Mouse (Mus musculus) liver, embryonic 13.5 days (tissue): ENCODE results near the gene Prdm2. TPM values are rescaled to one million over a fixed set of nuclear protein-coding genes. Genes with fewer than 3 reads are reported as not detected.

Experiments
- ATAC-seq: fragments of 200-750 bp; cut with Nextera tagmentation; 2 replicates; pipeline ENCODE4 v1.8.0; 2017; ENCODE audit warnings: low read depth, mild to moderate bottlenecking, moderate number of reproducible peaks, moderate library complexity
- DNase-seq: peaks from one replicate; pipeline ENCODE4 v3.0.0; 2022
- H3K27ac ChIP-seq: fragments of 300-500 bp; sonication (generic); 2 replicates; pipeline ENCODE4 v1.5.1; 2015; ENCODE audit warnings: moderate library complexity, mild to moderate bottlenecking, inconsistent platforms
- H3K27me3 ChIP-seq: fragments of 300-500 bp; sonication (generic); 2 replicates; pipeline ENCODE4 v1.6.1; 2015; ENCODE audit warnings: mild to moderate bottlenecking, inconsistent platforms
- H3K36me3 ChIP-seq: fragments of 300-500 bp; sonication (generic); 2 replicates; pipeline ENCODE4 v1.6.1; 2015; ENCODE audit warnings: mild to moderate bottlenecking, inconsistent platforms
- H3K4me1 ChIP-seq: fragments of 300-500 bp; sonication (generic); replicated peaks from 2 replicates; pipeline ENCODE4 v1.6.1; 2015; ENCODE audit warnings: inconsistent platforms
- H3K4me2 ChIP-seq: fragments of 300-500 bp; sonication (generic); 2 replicates; pipeline ENCODE4 v1.6.1; 2015; ENCODE audit warnings: inconsistent platforms, mild to moderate bottlenecking, moderate library complexity
- H3K4me3 ChIP-seq: fragments of 300-500 bp; sonication (generic); replicated peaks from 2 replicates; pipeline ENCODE4 v1.5.1; 2015; ENCODE audit warnings: mild to moderate bottlenecking, inconsistent platforms
- H3K9ac ChIP-seq: fragments of 300-500 bp; sonication (generic); 2 replicates; pipeline ENCODE4 v1.6.1; 2015; ENCODE audit warnings: mild to moderate bottlenecking, inconsistent platforms
- H3K9me3 ChIP-seq: fragments of 300-500 bp; sonication (generic); replicated peaks from 2 replicates; pipeline ENCODE4 v1.6.1; 2016; ENCODE audit warnings: inconsistent platforms
- WGBS: fragments of 180-500 bp; shearing (Covaris S2); methylation state at CpG from one replicate; pipeline ENCODE4 v1.1.7; 2015; ENCODE audit not compliant: insufficient replicate concordance; 5-methylcytosine and 5-hydroxymethylcytosine counted together
- polyA plus RNA-seq: library from polyadenylated mRNA; unstranded; fragments of >200 nt; fragmentation: Nextera tagmentation; extraction: Ambion mirVana; gene quantifications from 2 replicates; pipeline ENCODE4 v1.2.1, GENCODE M21; 2015

Prdm2 gene
- polyA plus RNA-seq, 1 experiment from 2014 or later, result 2.9 TPM

DNA sequence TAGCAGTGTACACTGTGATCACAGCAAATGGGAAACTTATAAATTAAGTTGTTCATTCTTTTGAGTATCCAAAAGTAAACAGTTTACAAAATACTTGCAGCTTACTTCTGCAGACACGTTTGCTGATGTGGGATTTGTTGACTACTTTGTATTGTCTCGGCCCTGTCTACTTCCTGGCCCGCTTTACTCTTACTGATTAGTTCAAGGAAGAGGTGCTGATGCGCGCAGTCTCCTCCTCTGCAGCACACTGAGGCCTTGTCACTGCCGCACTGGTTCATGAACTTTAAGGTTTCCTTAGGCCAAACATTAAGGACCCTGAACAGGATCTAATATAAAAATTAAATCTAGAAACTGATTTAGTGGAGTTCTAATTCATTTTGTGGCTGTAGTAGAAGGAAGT is 58.2 kb downstream of the Prdm2 start:
- Histone ChIP-seq H3K4me3 (no peak overlapping the region), H3K27me3 (no peaks in the 10 kb centered on the region), H3K9me3 (no peaks in the 10 kb centered on the region), H3K36me3 (peaks cover 15% of the 10 kb centered on the region; the same call in 1 of the 2 replicates), H3K4me2 (no peak overlapping the region), H3K27ac (no peak overlapping the region), H3K4me1 (peaks cover 57% of the 10 kb centered on the region), H3K9ac (no peak overlapping the region)
- WGBS, result 69% methylated on average over 6 of the region's 6 CpGs
- no peak for DNase-seq
- no peak for ATAC-seq

DNA sequence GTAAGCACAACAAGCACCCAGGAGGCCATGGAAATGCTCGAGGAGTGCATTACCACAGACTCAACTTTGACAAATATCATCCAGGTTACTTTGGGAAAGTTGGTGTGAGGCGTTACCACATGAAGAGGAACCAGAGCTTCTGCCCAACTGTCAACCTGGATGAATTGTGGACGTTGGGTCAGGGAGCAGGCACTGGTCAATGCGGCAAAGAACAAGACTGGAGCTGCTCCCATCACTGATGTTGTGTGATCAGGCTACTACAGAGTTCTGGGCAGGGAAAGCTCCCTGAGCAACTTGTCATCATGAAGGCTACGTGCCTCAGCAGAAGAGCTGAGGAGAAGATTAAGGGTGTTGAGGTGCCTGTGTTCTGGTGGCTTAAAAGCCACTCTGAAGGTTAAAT is 60.2 kb downstream of the Prdm2 start:
- Histone ChIP-seq H3K36me3 (peaks cover 9% of the 10 kb centered on the region; the same call in 1 of the 2 replicates), H3K27me3 (no peaks in the 10 kb centered on the region), H3K9me3 (no peaks in the 10 kb centered on the region), H3K27ac (no peak overlapping the region), H3K9ac (no peak overlapping the region), H3K4me2 (no peak overlapping the region), H3K4me1 (peaks cover 51% of the 10 kb centered on the region), H3K4me3 (no peak overlapping the region)
- DNase-seq (no peak), ATAC-seq (no peak)
- 78% methylated on average over 5 of the region's 5 CpGs for WGBS

DNA sequence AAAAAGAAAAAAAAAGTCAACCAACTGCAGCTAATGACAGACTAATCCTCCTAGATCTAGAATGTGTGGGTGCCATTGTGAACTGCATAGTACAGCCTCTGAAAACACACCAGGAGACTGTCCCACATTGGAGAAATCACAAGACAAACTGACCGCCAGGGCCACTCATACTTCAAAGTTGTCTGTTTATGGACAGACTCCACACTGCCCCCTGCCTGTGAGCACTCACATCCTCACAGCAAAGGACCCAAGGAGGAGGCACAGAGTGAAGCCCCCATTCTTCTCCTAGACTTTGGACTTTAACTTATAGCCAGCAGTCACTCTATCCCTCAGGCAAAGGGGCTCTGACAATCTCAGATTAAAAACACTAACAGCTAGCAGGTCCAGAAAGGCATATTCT is 61.5 kb downstream of the Prdm2 start:
- 0 out of 2 replicates have a peak, but pooled peaks cover 4% of the 10 kb centered on the region for H3K36me3 ChIP-seq
- peaks cover 47% of the 10 kb centered on the region for H3K4me1 ChIP-seq
- DNase-seq (no peak), ATAC-seq (no peak)
- H3K9me3 ChIP-seq, result no peaks in the 10 kb centered on the region
- H3K27me3 ChIP-seq, result no peaks in the 10 kb centered on the region
- H3K9ac ChIP-seq, result no peak overlapping the region
- no peak overlapping the region for H3K4me3 ChIP-seq
- no peak overlapping the region for H3K27ac ChIP-seq
- 62% methylated on average over 1 of the region's 1 CpGs for WGBS
- no peak overlapping the region for H3K4me2 ChIP-seq

DNA sequence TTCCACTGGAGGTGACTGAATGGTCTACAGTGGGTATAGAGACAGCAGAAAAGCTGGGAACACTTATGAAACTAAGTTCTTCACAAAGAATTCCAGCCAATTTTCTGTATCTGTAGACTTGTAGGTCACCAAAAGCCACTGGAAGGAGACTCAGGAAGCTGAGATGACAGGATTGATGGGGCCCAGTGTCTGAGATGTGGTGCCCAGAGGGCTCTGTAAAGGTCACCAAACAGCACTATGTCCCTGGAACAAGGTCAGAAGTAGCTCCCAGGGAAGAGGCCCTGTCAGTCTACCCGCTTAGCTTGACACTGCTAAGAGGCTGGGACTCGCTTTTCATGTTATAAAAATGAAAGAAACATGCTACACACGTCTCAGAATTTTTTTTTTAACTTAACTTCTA is 65.1 kb downstream of the Prdm2 start:
- peaks cover 44% of the 10 kb centered on the region for H3K4me1 ChIP-seq

DNA sequence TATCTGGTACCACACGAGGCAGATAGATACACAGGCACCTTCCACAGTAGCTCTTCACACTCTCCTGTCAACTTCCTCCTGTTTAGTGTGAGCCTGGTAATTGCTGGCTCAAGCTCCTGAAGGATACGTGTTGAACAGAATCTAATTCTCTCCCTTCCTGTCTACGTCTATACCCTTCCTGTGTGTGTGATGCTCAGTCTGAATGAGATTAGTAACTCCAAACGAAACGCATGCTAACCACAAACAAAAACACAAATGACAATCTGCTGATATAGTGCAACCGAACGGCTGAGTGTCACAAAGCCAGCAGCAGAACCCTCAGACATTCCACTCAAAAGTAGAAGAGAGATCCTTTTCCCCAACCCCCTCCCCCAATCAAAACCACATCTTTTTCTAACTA is 69.2 kb downstream of the Prdm2 start:
- Histone ChIP-seq H3K9ac (no peak overlapping the region), H3K4me3 (no peak overlapping the region), H3K27me3 (no peaks in the 10 kb centered on the region), H3K36me3 (peaks cover 20% of the 10 kb centered on the region), H3K9me3 (no peaks in the 10 kb centered on the region), H3K27ac (no peak overlapping the region), H3K4me2 (no peak overlapping the region), H3K4me1 (peaks cover 49% of the 10 kb centered on the region)
- DNase-seq (no peak), ATAC-seq (peak; percentile 27; the same call in 1 of the 2 replicates)
- WGBS, result 6% methylated on average over 7 of the region's 7 CpGs

More for the DNA sequence above, 65.1 kb downstream of the Prdm2 start:
- Histone ChIP-seq H3K4me3 (no peak overlapping the region), H3K9ac (no peak overlapping the region), H3K27me3 (no peaks in the 10 kb centered on the region), H3K4me2 (no peak overlapping the region), H3K36me3 (no peaks in the 10 kb centered on the region), H3K9me3 (no peaks in the 10 kb centered on the region), H3K27ac (no peak overlapping the region)
- 65% methylated on average over 3 of the region's 3 CpGs for WGBS
- no peak for DNase-seq
- ATAC-seq, result no peak

DNA sequence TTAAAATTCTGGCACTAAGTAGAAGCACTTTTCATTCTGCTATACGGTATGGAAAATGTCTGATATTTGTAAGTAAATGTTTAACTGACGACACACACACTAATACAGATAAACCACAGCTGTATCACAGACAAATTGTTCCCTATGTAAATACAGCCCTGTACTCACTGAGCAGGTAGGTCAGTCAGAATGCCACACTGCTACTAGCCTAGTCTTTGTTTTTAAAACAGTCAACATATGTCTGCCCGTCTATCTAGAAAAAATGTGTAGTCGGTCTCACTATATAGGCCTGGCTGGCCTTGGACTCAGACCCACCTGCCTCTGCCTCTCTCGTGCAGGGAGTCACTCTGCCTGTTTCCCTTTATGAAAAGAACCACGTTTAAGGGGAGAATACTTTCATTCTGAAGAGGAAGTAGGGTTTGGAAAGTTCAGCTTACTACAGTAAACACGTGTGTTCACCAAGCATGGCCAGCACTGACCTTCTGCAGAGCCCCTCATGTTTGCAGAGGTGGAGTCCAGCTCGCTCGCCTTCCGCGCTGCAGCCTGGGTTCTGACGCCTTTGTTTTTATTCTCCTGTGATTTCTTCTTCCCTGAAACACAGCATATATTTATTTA is 71.0 kb downstream of the Prdm2 start:
- ATAC-seq (peak; percentile 49; the same call in 1 of the 2 replicates), DNase-seq (no peak)
- Histone ChIP-seq H3K36me3 (peaks cover 24% of the 10 kb centered on the region), H3K27me3 (no peaks in the 10 kb centered on the region), H3K27ac (peak overlapping the region; percentile 23; the same call in 1 of the 2 replicates), H3K4me1 (peaks cover 33% of the 10 kb centered on the region), H3K9ac (no peak overlapping the region), H3K4me2 (no peak overlapping the region), H3K4me3 (no peak overlapping the region), H3K9me3 (no peaks in the 10 kb centered on the region)
- WGBS, result 64% methylated on average over 12 of the region's 12 CpGs

DNA sequence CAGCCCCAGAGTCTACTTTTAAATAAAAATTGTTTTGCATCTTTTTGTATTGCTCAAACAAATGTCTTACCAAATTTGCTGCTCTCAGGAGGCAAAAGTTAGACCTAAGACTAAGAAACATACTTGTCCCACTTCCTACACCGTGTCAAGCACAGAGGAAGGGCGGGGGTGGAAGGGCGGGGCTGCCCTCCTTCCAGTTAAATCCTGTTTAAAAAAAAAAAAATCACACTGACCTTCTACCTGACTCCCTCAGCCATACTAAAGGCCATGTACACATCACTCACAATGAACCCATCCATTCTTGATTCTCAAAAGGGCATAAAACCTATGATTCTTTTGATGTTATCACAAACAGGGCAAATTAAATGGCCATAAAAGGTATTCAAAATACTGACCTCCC is 71.9 kb downstream of the Prdm2 start:
- Histone ChIP-seq H3K27me3 (no peaks in the 10 kb centered on the region), H3K9me3 (no peaks in the 10 kb centered on the region), H3K36me3 (peaks cover 31% of the 10 kb centered on the region), H3K4me3 (no peak overlapping the region), H3K4me2 (no peak overlapping the region), H3K9ac (no peak overlapping the region), H3K4me1 (peaks cover 26% of the 10 kb centered on the region), H3K27ac (no peak overlapping the region)
- WGBS, result 58% methylated on average over 3 of the region's 3 CpGs
- DNase-seq, result no peak
- ATAC-seq, result no peak

DNA sequence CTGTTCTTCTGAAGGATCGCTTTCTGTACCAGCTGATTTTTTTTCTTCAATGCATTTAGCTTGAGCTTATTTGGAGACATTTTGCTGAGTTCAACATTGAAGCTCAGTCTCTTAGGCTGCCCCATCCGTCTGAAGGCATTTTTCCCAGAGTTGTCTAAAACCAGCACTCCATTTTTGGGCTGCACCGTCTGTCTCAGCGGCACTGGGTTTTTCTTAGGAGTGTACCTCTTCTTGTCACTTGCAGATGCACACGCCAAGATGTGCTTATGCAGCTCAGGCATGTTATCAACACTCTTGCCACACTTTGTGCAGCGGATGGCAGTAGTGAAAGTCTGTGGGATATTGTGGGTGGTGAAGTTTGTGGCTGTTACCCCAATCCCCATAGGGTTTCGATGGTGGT is 80.4 kb downstream of the Prdm2 start:
- H3K9me3 ChIP-seq, result no peaks in the 10 kb centered on the region
- H3K27ac ChIP-seq, result no peak overlapping the region
- WGBS, result 91% methylated on average over 7 of the region's 7 CpGs
- H3K4me1 ChIP-seq, result no peaks in the 10 kb centered on the region
- H3K4me3 ChIP-seq, result no peak overlapping the region
- no peak overlapping the region for H3K4me2 ChIP-seq
- no peak for DNase-seq
- no peaks in the 10 kb centered on the region for H3K27me3 ChIP-seq
- ATAC-seq, result no peak
- H3K36me3 ChIP-seq, result peaks cover 88% of the 10 kb centered on the region
- no peak overlapping the region for H3K9ac ChIP-seq

DNA sequence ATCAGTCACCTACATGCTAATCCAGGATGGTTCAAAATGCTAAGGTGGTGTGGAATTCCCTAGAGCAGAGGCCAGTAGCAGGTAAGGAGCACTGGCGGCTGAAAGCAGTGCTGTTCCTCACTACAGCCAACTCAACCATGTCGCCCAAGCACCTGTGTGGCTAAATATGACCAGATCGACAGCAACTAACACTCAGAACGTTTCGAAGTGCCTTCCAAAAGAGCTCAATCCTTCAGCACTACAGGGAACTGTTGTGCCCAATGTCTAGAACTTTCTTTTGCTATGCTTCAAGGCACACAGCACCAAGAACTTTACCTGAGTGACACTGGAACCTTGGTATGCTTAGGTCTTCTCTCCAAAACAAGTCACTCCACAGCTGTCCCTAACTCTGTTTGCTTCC is 82.4 kb downstream of the Prdm2 start:
- no peak overlapping the region for H3K4me2 ChIP-seq
- WGBS, result 82% methylated on average over 5 of the region's 5 CpGs
- no peak overlapping the region for H3K4me3 ChIP-seq
- H3K27me3 ChIP-seq, result no peaks in the 10 kb centered on the region
- no peak for ATAC-seq
- no peak overlapping the region for H3K27ac ChIP-seq
- DNase-seq, result no peak
- no peaks in the 10 kb centered on the region for H3K9me3 ChIP-seq
- peaks cover 82% of the 10 kb centered on the region for H3K36me3 ChIP-seq
- H3K4me1 ChIP-seq, result no peaks in the 10 kb centered on the region
- no peak overlapping the region for H3K9ac ChIP-seq

DNA sequence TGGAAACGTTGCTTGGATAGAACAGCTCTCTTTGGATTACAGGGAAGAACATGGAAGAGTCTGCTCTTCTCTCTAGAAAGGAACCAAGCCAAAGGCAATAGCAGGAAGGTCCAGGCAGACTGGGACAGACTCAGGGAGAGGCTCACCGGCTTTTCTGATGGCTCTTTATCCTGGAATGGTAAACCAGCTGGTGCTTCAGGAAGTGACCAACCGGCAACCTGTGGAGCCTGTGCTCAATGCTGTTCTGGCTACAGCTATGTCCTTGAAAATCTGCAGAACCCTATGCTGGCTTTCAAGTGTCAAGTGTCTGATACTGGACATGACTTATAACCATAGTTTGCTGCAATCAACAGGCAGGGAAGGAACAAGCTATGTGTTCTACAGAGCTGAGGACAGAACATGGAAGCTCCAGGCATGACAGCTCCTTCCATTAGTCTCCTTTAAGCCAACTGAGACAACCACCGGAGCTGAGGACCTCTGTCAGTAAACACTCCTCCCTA is 83.5 kb downstream of the Prdm2 start:
- Histone ChIP-seq H3K27ac (no peak overlapping the region), H3K27me3 (no peaks in the 10 kb centered on the region), H3K36me3 (peaks cover 71% of the 10 kb centered on the region), H3K4me1 (no peaks in the 10 kb centered on the region), H3K4me2 (no peak overlapping the region), H3K9ac (no peak overlapping the region), H3K9me3 (no peaks in the 10 kb centered on the region), H3K4me3 (no peak overlapping the region)
- DNase-seq (no peak), ATAC-seq (no peak)
- 73% methylated on average over 4 of the region's 4 CpGs for WGBS

DNA sequence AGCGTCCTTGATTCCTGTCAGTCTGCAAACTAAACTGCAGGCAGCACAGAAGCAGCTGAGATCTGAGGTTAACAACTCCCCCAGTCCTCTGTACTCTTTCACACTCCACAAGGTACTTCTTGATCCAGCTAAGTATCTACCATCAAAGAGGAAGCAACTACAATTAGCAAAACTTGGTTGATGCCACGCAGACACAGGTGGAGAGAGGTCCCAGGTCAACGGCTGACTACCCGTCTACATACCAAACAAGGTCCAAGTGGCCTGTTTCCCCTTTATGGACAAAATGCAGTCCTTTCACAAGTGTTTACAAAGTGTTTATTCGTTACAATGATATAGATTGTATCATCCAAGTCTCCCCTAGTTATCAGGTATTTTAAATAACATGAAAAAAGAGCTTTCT is 85.6 kb downstream of the Prdm2 start:
- H3K9ac ChIP-seq, result no peak overlapping the region
- H3K36me3 ChIP-seq, result peaks cover 50% of the 10 kb centered on the region
- H3K27ac ChIP-seq, result no peak overlapping the region
- ATAC-seq, result no peak
- no peak overlapping the region for H3K4me2 ChIP-seq
- no peak for DNase-seq
- H3K4me3 ChIP-seq, result no peak overlapping the region
- 78% methylated on average over 5 of the region's 5 CpGs for WGBS
- H3K9me3 ChIP-seq, result no peaks in the 10 kb centered on the region
- H3K4me1 ChIP-seq, result no peaks in the 10 kb centered on the region
- no peaks in the 10 kb centered on the region for H3K27me3 ChIP-seq

DNA sequence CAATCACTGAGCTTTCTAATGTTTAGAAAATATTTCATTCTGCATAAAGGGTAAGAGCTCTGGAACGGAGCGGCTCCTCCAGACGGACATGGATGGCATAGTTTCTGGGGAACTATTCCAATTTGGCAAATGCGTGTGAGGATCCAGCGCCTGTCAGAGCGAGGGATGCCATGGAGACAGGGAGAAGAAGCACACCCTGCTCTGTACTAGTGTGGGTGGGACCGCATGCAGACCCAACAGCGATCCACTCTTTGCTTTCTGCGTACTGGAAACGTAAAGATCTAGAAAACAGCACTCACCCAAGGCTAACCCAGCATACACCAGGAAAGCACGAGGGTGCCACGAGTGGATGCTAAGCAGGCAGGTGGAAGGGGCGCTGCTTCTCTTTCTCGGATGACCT is 86.3 kb downstream of the Prdm2 start:
- Histone ChIP-seq H3K36me3 (peaks cover 43% of the 10 kb centered on the region), H3K4me2 (no peak overlapping the region), H3K9ac (no peak overlapping the region), H3K27me3 (no peaks in the 10 kb centered on the region), H3K4me1 (no peaks in the 10 kb centered on the region), H3K9me3 (no peaks in the 10 kb centered on the region), H3K4me3 (no peak overlapping the region), H3K27ac (no peak overlapping the region)
- ATAC-seq (no peak), DNase-seq (no peak)
- 89% methylated on average over 14 of the region's 14 CpGs for WGBS
